Mouse (Mus musculus) telencephalon, adult 2 months (tissue): ENCODE measurements at regions not wholly inside any gene's neighbourhood (a gene's known extent, or its start where the extent isn't known, plus 50 kb on each side); places are given as distances from the start of the nearest gene placed in this dataset.
A peak's percentile ranks its signal among the peaks of the same experiment; 100 is the strongest.

ENCODE experiments used
- DNase-seq: peaks from one replicate; pipeline ENCODE4 v3.0.0-alpha.2; 2011; ENCODE audit warnings: low read depth, low spot score

DNA sequence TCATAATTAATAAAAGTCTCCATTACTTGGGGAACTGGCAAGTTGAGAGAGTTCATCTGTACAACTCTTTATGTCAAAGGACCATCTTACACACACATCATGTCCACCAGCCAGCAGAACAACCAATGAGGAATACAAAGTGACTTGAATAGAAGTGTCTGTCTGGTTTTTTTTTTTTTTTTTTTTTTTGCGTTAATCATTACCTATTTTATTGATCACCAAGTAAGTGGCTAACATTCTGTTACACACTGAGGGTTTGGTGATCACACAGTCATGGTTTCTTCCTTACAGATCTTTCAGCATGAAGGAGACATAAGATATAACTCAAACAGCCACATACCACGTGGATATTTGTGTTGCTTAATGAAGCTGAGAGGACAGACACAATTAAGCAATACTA, 147.6 kb upstream of the Adamts3 start:
- DNase-seq = no peak

DNA sequence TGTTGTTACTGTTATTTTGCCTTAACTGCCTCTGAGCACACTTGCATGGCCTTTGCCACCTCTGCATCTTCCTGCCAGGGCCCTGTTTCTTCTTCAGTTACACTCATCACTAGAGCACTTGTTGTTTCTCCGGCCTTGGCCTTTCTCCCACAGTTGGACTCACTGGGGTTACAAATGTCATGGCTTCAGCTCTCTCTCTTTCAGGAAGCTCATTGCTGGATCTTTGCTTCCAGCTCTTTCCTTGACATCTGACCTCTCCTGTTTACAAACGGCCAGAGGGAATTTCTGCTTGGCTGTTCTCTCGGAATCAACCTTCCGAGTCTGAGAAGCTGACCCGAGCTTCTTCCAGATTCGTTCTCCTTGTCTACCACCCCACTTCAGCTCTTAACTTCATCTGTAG, 146.6 kb upstream of the Adamts3 start:
- no peak for DNase-seq

DNA sequence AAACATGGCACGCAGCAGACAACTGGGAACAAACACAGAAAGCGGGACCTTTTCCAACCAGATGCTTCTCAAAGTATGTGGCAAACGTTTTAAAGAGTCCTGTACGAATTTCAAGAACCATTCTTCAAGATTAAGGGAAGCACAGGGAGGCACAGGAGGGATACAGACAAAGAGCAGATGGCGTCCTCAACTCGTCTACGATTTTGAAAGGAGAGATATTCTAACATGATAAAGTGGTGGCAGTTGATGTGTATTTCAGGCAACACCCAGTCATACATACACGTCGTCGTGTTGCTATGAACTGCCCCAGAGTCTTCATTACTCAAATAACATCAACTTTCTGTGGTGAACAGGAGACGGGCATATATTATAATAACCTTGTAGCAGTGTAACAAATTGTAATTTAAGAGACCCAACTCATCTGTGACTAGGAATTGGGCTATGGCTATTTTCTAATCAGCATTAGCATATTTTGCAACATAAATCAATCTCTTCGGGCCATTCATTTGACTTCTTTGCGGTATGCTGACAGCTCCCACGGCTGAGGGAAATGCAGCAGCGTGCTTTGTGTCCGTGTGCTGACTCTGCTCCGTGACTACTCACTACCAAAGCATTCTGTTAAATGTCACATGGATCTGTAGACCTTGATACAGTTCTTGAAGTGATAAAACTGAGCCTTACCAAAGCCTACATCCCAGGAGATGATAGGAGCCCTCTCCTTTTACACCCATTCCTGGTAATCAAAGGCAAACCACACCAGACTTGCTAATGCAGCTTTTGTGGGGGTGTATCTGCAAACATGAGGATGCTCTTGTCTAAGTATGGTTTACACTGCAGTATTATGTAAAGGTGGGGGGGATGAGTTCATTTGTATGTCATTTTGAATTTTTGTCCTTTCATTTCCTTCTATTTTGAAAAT, 144.0 kb upstream of the Adamts3 start:
- peak; percentile 31 for DNase-seq

DNA sequence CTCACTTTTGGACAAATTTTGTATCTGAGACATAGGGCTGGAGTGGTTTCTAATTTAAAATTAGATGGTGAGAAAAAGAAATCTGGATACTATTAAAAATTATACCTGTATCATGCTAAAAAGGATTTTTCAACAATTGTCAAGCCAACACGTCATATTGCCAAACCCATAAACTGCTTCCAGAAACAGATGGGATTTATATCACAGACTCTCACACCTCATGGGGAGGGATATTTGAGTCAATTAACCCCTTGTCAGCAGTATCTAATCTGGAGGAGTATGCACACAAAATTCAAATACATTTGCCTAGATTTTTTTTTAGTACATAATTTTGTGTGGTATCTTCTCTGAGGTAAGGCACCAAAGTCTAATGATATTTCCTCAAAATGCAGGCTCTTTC, 138.3 kb upstream of the Adamts3 start:
- no peak for DNase-seq

DNA sequence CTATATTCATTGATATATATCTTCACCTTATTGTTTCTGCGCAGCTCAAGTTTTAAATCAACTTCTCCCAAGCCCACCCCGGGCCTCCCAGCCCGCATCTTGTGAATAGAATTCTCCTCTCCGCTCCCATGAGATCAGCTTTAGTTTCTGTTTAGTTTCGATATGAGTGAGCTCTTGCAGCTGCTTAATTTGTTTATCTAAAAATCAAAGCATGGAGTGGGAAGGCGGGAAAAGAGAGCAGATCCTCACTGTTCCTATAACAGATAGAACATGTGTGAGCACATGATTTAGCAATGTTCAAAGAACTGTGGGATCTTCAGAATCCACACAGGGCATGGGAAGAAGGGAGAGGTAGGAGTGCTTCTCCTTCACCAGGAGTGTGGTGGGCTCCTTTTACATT, 117.6 kb upstream of the Adamts3 start:
- DNase-seq = no peak

DNA sequence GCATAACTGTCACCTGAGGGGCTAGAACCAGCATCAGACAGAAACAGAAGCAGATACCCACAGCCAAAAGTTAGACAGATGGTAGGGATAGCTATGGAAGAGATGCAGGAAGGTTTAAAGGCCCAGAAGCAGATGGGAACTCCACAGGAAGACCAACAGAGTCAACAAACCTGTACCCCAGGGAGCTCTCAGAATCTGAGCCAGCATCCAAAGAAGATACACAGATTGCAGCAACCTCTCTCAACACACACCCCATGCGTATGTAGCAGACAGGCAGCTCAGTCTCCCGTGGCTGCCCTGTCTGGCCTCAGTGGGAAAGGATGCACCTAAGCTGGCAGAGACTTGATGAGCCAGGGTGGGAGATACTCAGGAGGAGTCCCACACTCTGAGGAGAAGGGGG, 108.4 kb upstream of the Adamts3 start:
- DNase-seq = no peak

DNA sequence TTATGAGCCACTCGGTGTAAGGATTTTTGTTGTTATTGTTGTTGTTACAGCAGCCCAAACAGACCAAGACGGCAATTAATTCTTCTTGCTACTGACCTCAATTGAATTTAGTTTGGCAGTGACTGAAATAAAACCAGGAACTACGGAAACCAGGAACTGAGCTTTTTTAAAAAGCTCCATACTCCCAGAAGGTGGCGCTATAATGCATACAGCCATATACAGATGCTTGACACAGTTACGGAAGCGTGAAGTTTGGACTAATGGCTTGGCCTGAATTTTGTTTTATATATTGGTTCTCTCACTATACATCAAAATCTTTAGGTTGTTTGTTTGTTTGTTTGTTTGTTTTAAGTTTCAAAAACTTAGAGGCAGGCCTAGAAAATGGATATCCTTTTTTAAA, 98.5 kb upstream of the Adamts3 start:
- DNase-seq = peak; percentile 4

DNA sequence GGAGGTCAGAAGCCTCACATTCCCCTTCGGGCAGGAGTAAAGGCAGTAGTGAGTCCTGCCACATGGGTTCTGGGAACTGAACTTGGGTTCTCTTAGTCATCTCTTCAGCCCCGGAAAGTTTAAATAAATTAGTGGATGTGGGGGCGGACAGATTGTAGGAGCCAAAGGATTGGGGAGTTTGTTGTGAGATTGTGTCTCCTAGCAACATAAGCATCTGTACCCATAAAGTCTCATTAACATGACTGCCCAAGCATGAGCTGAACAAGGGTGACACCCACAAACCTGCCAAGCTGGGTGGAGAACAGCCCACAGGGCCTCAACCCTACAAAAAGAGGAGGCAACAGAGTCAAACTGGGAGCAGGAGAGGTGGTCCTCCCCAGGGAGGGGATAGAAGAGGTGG, 97.1 kb upstream of the Adamts3 start:
- DNase-seq = peak; percentile 55

DNA sequence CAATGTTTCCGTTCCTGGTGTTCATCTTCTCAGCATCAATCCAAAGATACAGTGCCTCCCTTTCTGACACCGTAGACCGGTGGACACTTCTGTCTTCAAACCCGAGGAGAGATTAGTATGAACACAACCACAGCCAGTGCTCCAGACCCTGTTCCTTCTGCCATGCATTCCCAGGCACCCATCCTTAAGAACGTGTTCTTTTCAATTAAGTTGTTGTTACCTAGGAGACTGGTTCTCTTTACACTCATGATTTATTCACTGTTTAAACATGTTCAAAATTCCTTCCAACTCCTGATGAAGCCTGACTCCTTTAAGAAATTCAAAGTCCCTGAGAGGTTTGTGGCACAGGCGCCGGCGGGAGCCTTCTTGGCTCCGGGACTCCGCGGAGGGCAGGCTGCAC, 69.5 kb upstream of the Adamts3 start:
- DNase-seq = no peak

DNA sequence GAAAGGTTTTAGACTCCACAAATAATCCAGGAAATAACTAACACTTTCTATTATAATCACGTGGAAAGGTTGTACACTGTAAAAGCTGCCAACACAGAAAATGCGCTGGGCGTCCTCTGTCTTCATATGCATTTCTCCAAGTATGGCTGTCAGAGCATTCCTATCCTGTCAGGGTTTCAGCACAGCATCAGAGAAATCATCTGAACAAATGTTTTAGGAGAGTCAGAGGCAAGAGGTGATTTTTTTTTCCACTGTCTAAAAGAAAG, 62.5 kb upstream of the Adamts3 start:
- DNase-seq = no peak

DNA sequence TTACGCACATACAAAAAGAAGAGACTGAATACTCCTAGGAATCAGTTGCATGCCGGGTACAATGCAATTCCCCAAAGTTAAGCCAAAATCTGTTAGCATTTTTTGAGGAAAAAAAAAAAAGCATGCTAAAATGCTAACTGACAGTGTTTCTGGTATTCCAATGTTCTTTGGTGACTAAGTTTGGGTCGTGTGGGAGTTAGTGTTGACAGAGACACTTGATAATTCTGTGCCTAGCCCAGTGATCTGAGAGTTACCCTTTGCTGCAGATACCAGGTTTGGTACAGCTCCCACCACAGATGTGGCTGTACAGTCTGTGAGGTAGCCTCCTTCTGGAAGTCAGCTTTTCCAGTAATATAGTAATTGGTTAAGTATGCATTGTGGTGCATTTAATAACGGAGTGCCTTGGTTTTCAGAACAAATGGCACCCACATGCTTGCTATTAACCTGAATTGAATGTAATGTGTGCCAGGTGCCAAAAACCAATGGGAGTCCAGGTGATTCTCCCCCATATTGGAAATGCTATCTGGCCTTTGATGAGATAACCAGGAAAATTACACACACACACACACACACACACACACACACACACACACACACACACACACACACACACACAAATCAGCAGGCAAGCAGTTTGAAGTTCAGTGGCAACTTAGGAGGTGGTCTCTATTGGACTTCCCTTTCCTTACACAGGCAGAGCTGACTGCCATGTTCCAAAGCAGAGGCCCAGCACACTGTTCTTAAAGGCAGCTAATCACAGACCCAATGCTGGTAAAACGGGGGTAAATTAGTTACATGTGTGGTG, 61.9 kb upstream of the Adamts3 start:
- peak; percentile 19 for DNase-seq

DNA sequence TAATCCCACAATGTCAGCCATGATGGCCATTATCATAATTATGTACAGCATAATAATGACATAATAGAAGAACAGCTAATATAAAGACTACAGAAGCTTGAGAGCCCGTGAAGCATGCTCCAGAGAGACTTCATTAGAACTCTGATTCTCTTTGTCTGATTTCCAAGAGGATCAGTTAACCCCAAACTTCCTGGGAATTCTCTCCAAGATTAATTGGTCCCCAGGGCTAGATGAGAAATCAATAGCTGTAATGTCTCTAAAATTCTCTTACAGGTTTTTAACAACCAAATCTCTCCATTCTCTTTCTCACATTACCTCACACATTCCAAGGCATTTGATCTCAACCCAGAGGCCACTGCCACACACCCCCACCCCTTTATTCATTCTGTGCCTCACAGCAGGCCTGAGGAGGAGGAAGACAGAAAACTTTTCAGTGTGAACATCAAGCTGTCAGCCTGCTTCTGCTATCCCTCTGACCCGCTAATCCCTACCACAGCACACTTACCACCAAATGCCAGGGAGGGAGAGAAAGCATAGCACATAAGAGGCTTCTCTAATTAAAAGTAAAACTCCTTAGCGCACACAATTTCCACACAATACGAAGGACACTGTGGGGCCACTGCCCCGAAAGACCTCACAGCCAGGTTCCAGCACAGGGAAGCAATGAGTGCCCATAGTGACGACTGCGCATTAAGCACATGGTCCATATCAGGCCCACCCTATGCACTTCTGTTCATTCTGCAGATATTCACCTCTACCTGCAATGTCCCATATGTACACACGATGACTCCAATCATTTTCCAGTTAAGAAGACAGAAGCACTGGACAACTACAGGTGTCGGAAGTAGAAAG, 60.4 kb upstream of the Adamts3 start:
- DNase-seq = no peak

DNA sequence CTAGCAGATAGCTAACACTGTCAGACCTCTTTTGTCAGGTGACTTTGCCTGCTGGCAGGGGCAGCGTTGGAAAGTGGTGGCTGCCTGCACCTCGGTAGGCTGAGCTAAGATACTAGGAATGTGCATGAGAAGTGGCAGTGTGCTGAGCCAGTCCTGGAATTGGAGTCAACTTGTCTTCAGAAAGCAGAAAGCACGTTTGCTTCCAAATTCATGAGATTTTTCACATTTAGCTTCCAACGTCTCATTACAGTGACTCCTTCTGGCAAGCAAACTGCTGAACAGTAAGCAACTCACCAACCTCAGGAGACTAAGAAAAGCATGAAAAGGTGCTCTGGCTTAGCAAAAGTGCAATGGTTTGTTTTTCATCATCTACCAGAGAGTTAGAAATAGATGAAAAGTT, 59.1 kb upstream of the Adamts3 start:
- peak; percentile 22 for DNase-seq

DNA sequence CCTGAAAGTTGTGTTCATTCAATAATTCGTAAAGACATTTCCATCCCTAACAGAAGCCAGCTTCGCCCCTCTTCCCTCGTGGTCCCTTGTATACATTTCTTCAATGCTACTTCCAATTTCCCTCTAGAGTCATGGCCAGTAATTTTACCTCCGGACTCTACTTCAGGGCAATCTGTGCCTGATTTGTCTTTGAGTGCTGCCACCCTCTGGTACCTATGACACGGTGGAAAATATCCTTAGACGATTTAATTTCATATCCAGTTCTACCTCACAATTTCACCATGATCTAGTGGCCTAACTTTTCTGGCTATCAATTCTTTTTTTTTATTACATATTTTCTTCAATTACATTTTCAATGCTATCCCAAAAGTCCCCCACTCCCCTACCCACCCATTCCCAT, 49.9 kb upstream of the Adamts3 start:
- DNase-seq = no peak
